Mouse (Mus musculus) liver, embryonic 14.5 days (tissue): ENCODE data around the gene Mief1. TPM values are rescaled to one million over a fixed set of nuclear protein-coding genes. Genes with fewer than 3 reads are reported as not detected.
A peak's percentile ranks its signal among the peaks of the same experiment; 100 is the strongest.

Experiments
- ATAC-seq: fragments of 200-750 bp; cut with Nextera tagmentation; 2 replicates; pipeline ENCODE4 v1.8.0; 2017; ENCODE audit warnings: moderate number of reproducible peaks, mild to moderate bottlenecking, moderate library complexity; ENCODE audit not compliant: insufficient read depth
- DNase-seq, 3 experiments: peaks; one replicate each; pipeline ENCODE4 v3.0.0-alpha.2; 2012 to 2013; ENCODE audit warnings: low read depth in 3 of 3, low spot score in 3 of 3
- H3K27ac ChIP-seq: fragments of 300-500 bp; sonication (generic); 2 replicates; pipeline ENCODE4 v1.5.1; 2014; ENCODE audit warnings: moderate library complexity, mild to moderate bottlenecking, control low read depth, inconsistent platforms
- H3K27me3 ChIP-seq: fragments of 300-500 bp; sonication (generic); 2 replicates; pipeline ENCODE4 v1.6.1; 2014; ENCODE audit warnings: mild to moderate bottlenecking, low read length, moderate library complexity; ENCODE audit not compliant: control insufficient read depth, insufficient read depth
- H3K36me3 ChIP-seq: fragments of 300-500 bp; sonication (generic); replicated peaks from 2 replicates; pipeline ENCODE4 v1.6.1; 2014; ENCODE audit warnings: low read depth; ENCODE audit not compliant: control insufficient read depth, insufficient read depth
- H3K4me1 ChIP-seq, 2 experiments: fragments of 200-500 bp in 1 of 2; fragments of 300-500 bp in 1 of 2; sonication (generic) in 1 of 2; replicated peaks; 2 replicates each; pipeline ENCODE4 v1.6.1; 2012 to 2014; ENCODE audit warnings: antibody characterized with exemption in 1 of 2, inconsistent platforms in 1 of 2, low read length in 1 of 2; ENCODE audit not compliant: control insufficient read depth in 2 of 2, insufficient read depth in 2 of 2
- H3K4me2 ChIP-seq: fragments of 300-500 bp; sonication (generic); 2 replicates; pipeline ENCODE4 v1.6.1; 2014; ENCODE audit warnings: low read depth, mild to moderate bottlenecking, control low read depth, moderate library complexity
- H3K4me3 ChIP-seq, 2 experiments: fragments of 200-500 bp in 1 of 2; fragments of 300-500 bp in 1 of 2; sonication (generic) in 1 of 2; 2 replicates each; pipeline ENCODE4 v1.5.1; 2012 to 2014; ENCODE audit warnings: low read depth in 2 of 2, low read length in 2 of 2, mild to moderate bottlenecking in 2 of 2, control low read depth in 1 of 2, inconsistent platforms in 1 of 2, moderate library complexity in 1 of 2; ENCODE audit not compliant: insufficient read depth in 1 of 2
- H3K9ac ChIP-seq: fragments of 300-500 bp; sonication (generic); replicated peaks from 2 replicates; pipeline ENCODE4 v1.6.1; 2014; ENCODE audit warnings: mild to moderate bottlenecking, control low read depth, moderate library complexity
- H3K9me3 ChIP-seq: fragments of 300-500 bp; sonication (generic); 2 replicates; pipeline ENCODE4 v1.6.1; 2016; ENCODE audit warnings: low read length, mixed read lengths; ENCODE audit not compliant: control insufficient read depth
- CTCF ChIP-seq: IDR thresholded peaks from 2 replicates; pipeline ENCODE4 v1.5.1; 2016; ENCODE audit warnings: antibody characterized with exemption, low read depth, control low read depth
- EP300 ChIP-seq: IDR thresholded peaks from 2 replicates; pipeline ENCODE4 v1.6.1; 2016; ENCODE audit warnings: antibody characterized with exemption, low read depth
- WGBS: fragments of 180-500 bp; shearing (Covaris S2); extraction: QIAGEN DNeasy Blood & Tissue Kit; methylation state at CpG from one replicate; pipeline ENCODE4 v1.1.7; 2014; ENCODE audit not compliant: insufficient replicate concordance; 5-methylcytosine and 5-hydroxymethylcytosine counted together
- polyA plus RNA-seq, 2 experiments: library from polyadenylated mRNA; depleted of rRNA in 1 of 2; stranded (reverse) in 1 of 2; unstranded in 1 of 2; fragments of >200 nt; fragmentation: Nextera tagmentation in 1 of 2; extraction: Ambion mirVana in 1 of 2; gene quantifications; 2 replicates each; pipeline versions ENCODE4 v1.2.1 to v1.2.3; 2012 to 2014

The Mief1 gene
- polyA plus RNA-seq, 2 experiments: 4.8 to 13.3 TPM

DNA sequence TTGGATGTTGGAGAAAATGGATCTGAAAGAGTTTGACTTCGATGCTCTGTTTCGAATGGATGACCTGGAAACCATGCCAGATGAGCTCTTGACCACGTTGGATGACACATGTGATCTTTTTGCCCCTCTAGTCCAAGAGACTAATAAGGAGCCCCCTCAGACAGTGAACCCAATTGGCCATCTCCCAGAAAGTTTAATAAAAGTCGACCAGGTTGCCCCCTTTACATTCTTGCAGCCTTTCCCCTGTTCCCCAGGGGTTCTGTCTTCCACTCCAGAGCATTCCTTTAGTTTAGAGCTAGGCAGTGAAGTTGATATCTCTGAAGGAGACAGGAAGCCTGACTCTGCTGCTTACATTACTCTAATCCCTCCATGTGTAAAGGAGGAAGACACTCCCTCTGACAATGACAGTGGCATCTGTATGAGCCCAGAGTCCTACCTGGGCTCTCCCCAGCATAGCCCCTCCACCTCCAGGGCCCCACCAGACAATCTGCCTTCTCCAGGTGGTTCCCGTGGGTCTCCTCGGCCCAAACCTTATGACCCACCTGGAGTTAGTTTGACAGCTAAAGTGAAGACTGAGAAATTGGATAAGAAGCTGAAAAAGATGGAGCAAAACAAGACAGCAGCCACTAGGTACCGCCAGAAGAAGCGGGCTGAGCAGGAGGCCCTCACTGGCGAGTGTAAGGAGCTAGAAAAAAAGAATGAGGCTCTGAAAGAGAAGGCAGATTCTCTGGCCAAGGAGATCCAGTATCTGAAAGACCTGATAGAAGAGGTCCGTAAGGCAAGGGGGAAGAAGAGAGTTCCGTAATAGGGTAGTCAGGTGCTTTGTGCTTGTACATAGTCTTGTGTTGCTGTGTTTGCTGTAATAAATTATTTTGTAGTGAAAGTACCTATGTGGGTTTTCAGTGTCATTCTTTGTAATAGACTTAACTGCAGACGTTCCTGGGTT, 23.1 kb downstream of the Mief1 start:
- H3K36me3 ChIP-seq: peaks cover 41% of the 10 kb centered on the region
- no peak for ATAC-seq

DNA sequence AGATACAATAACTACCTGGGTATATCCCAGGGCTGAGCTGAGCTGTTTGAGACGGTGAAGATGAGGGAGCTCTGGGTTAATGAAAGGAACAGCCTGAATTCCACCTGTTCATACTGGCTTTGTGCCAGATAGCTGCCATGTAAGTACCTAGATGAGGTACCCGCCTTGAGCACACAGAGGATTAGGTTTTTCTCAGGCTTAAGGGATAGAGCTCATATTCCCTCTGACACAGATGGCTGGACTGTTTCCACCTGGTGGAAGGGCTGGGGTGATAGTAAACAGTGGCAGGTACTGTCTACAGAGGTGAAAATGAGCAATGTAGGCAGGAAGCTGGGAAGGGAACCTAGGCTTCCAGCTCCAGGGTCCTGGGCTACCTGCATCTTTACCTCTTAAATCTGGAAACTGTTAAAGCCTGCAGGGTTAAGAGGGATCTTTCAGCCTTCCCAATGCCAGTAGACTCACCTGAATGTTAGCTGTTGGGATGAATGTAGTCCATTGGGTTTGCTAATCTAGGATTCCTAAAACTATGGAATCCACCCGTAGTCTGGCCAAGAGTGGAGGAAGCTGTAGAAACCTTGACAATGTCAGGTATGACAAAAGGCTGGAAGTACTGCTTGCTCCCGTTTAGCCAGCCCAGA, 23.9 kb downstream of the Mief1 start:
- H3K4me3 ChIP-seq: peak overlapping the region; percentile 87 to 91
- whole genome bisulfite sequencing: 26% methylated on average over 4 of the region's 4 CpGs
- peak overlapping the region; percentile 97 for H3K27ac ChIP-seq

More for the DNA sequence above, 23.1 kb downstream of the Mief1 start:
- Histone ChIP-seq H3K4me3 (peak overlapping the region; percentile 87 to 91), H3K27ac (peak overlapping the region; percentile 97), H3K27me3 (no peaks in the 10 kb centered on the region), H3K9ac (peak overlapping the region; percentile 96), H3K4me1 (peaks cover 38 to 48% of the 10 kb centered on the region in 2 experiments), H3K9me3 (no peaks in the 10 kb centered on the region), H3K4me2 (peak overlapping the region; percentile 90)
- peak in 1 of 3 experiments; percentile 26 for DNase-seq
- 48% methylated on average over 12 of the region's 12 CpGs for WGBS
- TF ChIP-seq EP300 (no peak), CTCF (no peak)

DNA sequence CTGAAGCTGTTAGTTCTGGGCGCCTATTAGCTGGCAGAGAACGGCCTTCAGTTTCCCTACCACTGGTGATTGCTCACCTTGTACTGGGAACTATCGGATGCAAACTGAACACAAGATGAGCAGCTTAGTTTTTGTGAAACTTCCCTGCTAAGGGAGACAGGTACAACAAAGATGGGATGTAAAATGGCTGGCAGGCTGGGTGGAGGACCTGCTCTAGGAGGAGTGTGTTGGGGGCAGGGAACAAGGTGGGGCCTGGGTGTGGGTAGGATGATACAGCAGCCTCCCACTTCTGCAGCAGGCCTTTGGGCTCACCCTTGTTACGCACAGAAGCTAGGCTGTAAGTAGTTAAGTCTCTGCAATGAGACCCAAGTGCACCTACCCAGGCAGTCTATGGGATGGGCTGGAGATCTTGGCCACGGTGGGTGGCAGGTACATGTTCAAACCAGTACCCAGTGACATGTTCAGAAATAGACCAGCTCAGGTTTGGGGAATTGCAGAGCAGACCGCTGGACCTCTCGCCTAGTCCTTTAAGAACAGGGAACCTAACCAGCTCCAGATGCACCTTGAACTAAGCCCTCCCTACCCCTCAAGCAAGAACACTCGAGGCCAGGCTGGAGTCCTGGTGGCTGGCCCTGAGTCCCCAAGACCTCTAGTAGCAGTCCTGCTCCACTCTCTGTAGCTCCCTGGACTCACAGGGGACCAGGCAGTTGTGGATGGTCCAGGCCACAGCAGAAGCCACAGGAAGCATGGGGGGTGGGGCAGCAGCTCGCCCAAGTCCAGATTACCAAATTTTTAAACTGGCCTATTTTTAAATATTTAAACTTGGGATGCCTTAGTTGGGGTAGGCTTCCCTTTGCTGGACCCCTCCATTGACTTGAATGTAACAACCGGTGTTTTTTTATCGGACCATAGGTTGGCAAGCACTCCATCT, 24.7 kb downstream of the Mief1 start:
- Histone ChIP-seq H3K36me3 (peaks cover 36% of the 10 kb centered on the region), H3K4me1 (peaks cover 40 to 51% of the 10 kb centered on the region in 2 experiments), H3K4me3 (peak overlapping the region; percentile 87 to 91), H3K27me3 (no peaks in the 10 kb centered on the region), H3K4me2 (peak overlapping the region; percentile 90), H3K9ac (peak overlapping the region; percentile 96), H3K9me3 (no peaks in the 10 kb centered on the region), H3K27ac (peak overlapping the region; percentile 97)
- TF ChIP-seq EP300 (0 out of 2 replicates have a peak, but pooled peaks have one; percentile 26), CTCF (no peak)
- WGBS: 39% methylated on average over 11 of the region's 11 CpGs
- ATAC-seq (peak; percentile 60), DNase-seq (peak; percentile 68 to 75 (median 75))

More for the DNA sequence above, 23.9 kb downstream of the Mief1 start:
- Histone ChIP-seq H3K4me2 (peak overlapping the region; percentile 90), H3K36me3 (peaks cover 41% of the 10 kb centered on the region), H3K27me3 (no peaks in the 10 kb centered on the region), H3K9me3 (no peaks in the 10 kb centered on the region), H3K9ac (peak overlapping the region; percentile 96), H3K4me1 (peaks cover 38 to 48% of the 10 kb centered on the region in 2 experiments)
- DNase-seq (peak in 1 of 3 experiments; percentile 28), ATAC-seq (no peak)
- TF ChIP-seq EP300: no peak
- TF ChIP-seq CTCF: no peak

DNA sequence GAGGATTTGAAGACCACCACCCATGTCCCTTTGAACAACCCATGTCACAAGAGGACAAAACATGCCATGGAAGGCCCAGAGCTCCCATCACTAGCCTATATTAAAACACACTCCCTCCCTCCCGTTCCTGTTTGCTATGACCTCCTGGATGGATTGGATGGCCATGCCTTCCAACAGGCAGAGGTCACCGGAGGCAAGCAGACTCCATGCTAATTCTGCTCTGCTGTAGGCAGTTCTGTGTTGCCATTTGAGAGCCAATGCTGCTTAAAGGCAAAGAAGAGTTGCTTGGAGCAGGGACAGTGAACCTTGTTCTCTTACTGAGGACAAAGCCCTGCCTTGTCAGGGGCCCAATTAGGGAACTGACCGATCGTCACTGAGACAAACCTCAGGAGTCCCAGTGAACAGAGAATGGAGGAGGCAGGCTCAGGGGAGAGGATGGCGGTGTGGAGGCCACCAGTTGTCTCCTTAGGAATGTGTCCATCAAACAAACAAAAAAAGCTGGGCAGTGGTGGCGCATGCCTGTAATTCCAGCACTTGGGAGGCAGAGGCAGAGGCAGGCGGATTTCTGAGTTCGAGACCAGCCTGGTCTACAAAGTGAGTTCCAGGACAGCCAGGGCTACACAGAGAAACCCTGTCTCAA, 25.7 kb downstream of the Mief1 start:
- Histone ChIP-seq H3K4me3 (no peak overlapping the region), H3K4me2 (peak overlapping the region; percentile 90), H3K4me1 (peaks cover 33 to 42% of the 10 kb centered on the region in 2 experiments), H3K36me3 (peaks cover 36% of the 10 kb centered on the region), H3K9me3 (no peaks in the 10 kb centered on the region), H3K27ac (peak overlapping the region; percentile 97), H3K9ac (peak overlapping the region; percentile 68), H3K27me3 (no peaks in the 10 kb centered on the region)
- no peak for TF ChIP-seq EP300
- TF ChIP-seq CTCF: no peak
- DNase-seq (no peak), ATAC-seq (no peak)
- 88% methylated on average over 8 of the region's 8 CpGs for WGBS
